Mouse (Mus musculus) cerebellum, adult 2 months (tissue): ENCODE data around the gene Gm9821.

Source experiments
- CTCF ChIP-seq: fragments of 200-500 bp; IDR thresholded peaks from 2 replicates; pipeline ENCODE4 v1.5.1; 2011; ENCODE audit warnings: low read depth, mild to moderate bottlenecking, control low read depth, low read length, moderate library complexity, borderline replicate concordance; ENCODE audit not compliant: insufficient read depth
- POLR2A ChIP-seq: fragments of 200-500 bp; IDR thresholded peaks from 2 replicates; pipeline ENCODE4 v1.6.1; 2011; ENCODE audit warnings: low read length, control low read depth, borderline replicate concordance; ENCODE audit not compliant: insufficient read depth

- TF ChIP-seq CTCF (no peak), POLR2A (no peak)
Measured at GRCm38 (mm10) chr2:91904618-91905307, 40.7 kb upstream of the Gm9821 start.
